Mouse (Mus musculus): ENCODE measurements around the gene Gramd1a. TPM values are rescaled to one million over a fixed set of nuclear protein-coding genes. Genes with fewer than 3 reads are reported as not detected.

Gene Gramd1a
- total RNA-seq, 2 experiments from 2014 or later, result 24.6 to 71.7 TPM

GRCm38 (mm10) chr7:31124381-31124780 is 31.3 kb downstream of the Gramd1a start:
- ATAC-seq (replicated peaks; ENCODE audit: poor library complexity), result no peak

- ATAC-seq (replicated peaks; ENCODE audit: poor library complexity), result no peak
Measured at GRCm38 (mm10) chr7:31123697-31124096, 32.0 kb downstream of the Gramd1a start.

GRCm38 (mm10) chr7:31122641-31123631 is 32.8 kb downstream of the Gramd1a start:
- no peak for ATAC-seq (replicated peaks; ENCODE audit: poor library complexity)

- ATAC-seq (replicated peaks; ENCODE audit: poor library complexity), result no peak
Measured at GRCm38 (mm10) chr7:31119556-31119955, 36.1 kb downstream of the Gramd1a start.

- no peak for ATAC-seq (replicated peaks; ENCODE audit: poor library complexity)
Measured at GRCm38 (mm10) chr7:31118486-31118885, 37.2 kb downstream of the Gramd1a start.

GRCm38 (mm10) chr7:31117465-31117864 is 38.2 kb downstream of the Gramd1a start:
- ATAC-seq (replicated peaks; ENCODE audit: poor library complexity), result no peak

- no peak for ATAC-seq (replicated peaks; ENCODE audit: poor library complexity)
Measured at GRCm38 (mm10) chr7:31116721-31117145, 39.0 kb downstream of the Gramd1a start.

GRCm38 (mm10) chr7:31115587-31116043 is 40.1 kb downstream of the Gramd1a start:
- ATAC-seq (replicated peaks; ENCODE audit: poor library complexity), result peak; percentile 27

GRCm38 (mm10) chr7:31115182-31115581 is 40.5 kb downstream of the Gramd1a start, which contains the start of gene Hpn:
TSS of gene Hpn (minus strand) at chr7:31115290.
- no peak for ATAC-seq (replicated peaks; ENCODE audit: poor library complexity)

- no peak for ATAC-seq (replicated peaks; ENCODE audit: poor library complexity)
Measured at GRCm38 (mm10) chr7:31114646-31115045, 41.0 kb downstream of the Gramd1a start.

- ATAC-seq (replicated peaks; ENCODE audit: poor library complexity), result no peak
Measured at GRCm38 (mm10) chr7:31113800-31114199, 41.9 kb downstream of the Gramd1a start.

- no peak for ATAC-seq (replicated peaks; ENCODE audit: poor library complexity)
Measured at GRCm38 (mm10) chr7:31112036-31112435, 43.7 kb downstream of the Gramd1a start.

- ATAC-seq (replicated peaks; ENCODE audit: poor library complexity), result peak; percentile 64
Measured at GRCm38 (mm10) chr7:31110861-31111385, 44.8 kb downstream of the Gramd1a start.

- ATAC-seq (replicated peaks; ENCODE audit: poor library complexity), result no peak
Measured at GRCm38 (mm10) chr7:31109796-31110195, 45.9 kb downstream of the Gramd1a start.

- peak; percentile 16; the same call in 1 of the 2 replicates for ATAC-seq (replicated peaks; ENCODE audit: poor library complexity)
Measured at GRCm38 (mm10) chr7:31109091-31109490, 46.6 kb downstream of the Gramd1a start.

GRCm38 (mm10) chr7:31107781-31108180 is 47.9 kb downstream of the Gramd1a start:
- no peak for ATAC-seq (replicated peaks; ENCODE audit: poor library complexity)

- ATAC-seq (replicated peaks; ENCODE audit: poor library complexity), result no peak
Measured at GRCm38 (mm10) chr7:31106166-31106565, 49.5 kb downstream of the Gramd1a start.

- peak; percentile 38 for ATAC-seq (replicated peaks; ENCODE audit: poor library complexity)
Measured at GRCm38 (mm10) chr7:31105061-31105768, 50.5 kb downstream of the Gramd1a start.

- ATAC-seq (replicated peaks; ENCODE audit: poor library complexity), result no peak
Measured at GRCm38 (mm10) chr7:31100786-31101185, 54.9 kb downstream of the Gramd1a start.

- ATAC-seq (replicated peaks; ENCODE audit: poor library complexity), result no peak
Measured at GRCm38 (mm10) chr7:31099612-31099982, 56.1 kb downstream of the Gramd1a start.

Measured in megakaryocyte progenitor cell, adult 5-6 weeks (primary cell).